Mouse (Mus musculus): ENCODE measurements around the gene Bri3bp.
"Not testable (repeated sequence)": the region's sequence is repeated elsewhere in the genome, so short reads cannot be mapped to it uniquely, and the experiment has no call there.

Gene Bri3bp

DNA sequence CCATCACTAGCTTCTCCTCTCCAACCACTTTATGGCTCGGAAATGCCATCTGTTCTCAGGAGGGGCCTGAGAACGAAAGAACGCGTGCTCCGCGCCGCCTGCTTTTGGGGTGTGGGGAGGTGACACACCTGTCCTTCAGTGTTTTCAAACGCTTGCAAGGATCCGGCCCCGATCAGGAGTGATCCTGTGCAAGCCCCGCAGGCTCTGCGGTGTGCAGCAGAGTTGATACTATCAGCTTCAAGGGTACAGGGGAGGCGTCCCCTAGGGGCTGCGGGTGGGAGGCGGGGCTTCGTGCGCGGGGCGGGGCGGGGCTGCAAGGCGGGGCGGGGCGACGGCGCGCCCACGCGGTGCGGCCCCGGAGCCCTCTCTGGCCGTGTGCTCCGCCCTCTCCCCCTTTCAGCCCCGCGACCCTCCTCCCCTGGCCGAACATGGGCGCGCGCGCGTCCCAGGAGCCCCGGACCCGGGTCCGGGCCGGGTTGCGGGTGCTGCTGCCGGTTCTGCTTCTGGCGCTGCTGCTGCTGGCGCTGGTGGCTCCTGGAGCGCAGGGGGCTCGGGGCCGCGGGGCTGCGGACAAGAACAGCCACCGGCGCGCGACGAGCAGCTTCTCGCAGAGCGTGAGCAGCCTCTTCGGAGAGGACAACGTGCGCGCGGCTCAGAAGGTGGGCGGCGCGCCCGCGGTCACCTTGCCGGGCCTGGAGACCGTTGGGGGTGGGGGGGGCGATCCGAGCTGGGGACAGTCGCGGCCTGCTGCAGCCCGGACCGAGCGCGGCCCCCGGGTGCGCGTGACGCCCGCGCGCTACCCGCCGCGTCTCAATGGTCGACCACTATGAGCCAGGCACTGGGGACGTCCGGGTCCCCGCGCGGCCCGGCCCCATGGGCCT is at the start of gene Bri3bp:
Bri3bp (plus strand) TSS at position 335 of the 881 bp plus-strand sequence.
- DNase-seq (ENCODE audit: low read depth in 1 of 2, low spot score in 2 of 2): no peak

DNA sequence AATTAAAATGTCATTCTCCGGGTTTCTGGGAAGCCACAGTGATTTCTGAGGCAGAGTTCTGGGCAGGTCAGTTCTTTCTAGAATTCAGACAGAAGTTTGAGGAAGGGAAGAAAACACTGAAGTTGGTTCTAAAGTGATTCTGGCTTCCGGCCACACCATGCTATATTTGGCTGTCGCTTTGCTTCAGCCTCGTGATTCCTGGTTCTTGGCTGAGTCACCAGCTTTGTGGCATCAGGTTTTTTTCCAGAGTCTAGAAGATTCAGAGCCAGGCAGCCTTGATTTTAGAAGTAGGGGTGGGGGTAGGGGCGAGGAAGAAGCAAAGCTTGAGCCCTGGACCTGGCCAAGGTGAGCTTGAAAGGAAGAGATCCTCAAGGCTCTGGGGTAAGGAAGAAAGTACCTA is 49.8 kb upstream of the Bri3bp start:
- DNase-seq (ENCODE audit: low read depth in 1 of 2, low spot score in 2 of 2): peak; percentile 54 to 69

DNA sequence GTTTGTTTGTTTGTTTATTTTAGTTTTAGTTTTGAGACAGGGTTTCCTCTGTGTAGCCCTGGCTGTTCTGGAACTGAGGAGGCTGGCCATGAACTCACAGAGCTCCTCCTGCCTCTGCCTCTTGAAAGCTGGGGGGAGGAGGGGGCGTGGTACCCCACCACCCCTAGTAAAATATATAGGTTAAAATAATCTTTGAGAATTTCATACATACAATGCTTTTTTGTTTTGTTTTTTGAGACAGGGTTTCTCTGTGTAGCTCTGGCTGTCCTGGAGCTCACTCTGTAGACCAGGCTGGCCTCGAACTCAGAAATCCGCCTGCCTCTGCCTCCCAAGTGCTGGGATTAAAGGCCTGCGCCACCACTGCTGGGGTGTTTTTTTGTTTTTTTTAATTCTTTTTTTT is 49.2 kb upstream of the Bri3bp start:
- not testable (repeated sequence) for DNase-seq (ENCODE audit: low read depth in 1 of 2, low spot score in 2 of 2)

DNA sequence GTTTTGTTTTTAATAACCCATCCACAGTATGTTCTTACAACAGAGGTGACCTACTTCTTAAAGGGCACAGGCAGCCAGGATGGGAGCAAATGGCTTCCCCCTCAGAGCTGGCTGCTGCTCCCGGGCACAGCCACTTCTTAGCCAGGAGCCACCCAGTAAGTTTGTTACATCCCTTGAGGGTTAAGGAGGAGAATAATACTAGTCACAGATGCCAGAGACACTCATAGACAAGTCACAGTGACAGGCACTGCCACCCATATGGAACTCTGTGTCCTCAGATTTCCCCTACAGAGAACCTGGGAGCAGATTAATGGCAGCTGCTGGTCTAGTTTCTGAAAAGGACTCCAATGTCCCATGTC is 48.8 kb upstream of the Bri3bp start:
- DNase-seq (ENCODE audit: low read depth in 1 of 2, low spot score in 2 of 2): no peak

DNA sequence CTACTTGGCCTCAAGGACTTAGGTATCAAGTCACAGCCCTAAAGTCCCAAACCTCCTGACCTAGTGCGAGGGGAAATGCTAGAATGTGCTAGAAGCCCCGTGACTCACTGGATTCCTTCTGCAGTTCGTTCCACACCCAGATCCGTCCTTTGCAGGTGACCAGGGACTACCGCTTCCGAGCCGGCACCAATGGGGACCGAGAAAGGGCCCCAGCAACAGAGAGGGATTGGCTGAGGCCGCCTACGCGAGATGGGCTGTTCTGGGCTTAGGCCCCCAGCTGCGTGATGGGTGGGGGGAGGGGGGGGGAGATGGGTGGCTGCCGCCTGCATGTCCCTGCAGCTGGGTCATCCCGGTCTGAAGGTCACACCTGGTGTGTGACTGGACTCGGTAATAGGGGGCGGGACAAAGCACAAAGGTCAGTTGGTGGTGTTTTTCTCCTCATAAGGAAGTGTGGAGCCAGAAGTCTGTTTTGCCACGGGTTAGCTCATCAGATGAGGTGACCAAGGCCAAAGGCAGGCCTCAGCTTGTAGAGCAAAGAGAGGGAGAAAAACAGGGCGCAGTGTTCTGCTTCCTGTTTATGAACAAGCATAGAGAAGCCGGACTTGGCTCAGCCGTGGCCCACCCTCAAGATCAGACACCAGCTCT is 48.3 kb upstream of the Bri3bp start:
- DNase-seq (ENCODE audit: low read depth in 1 of 2, low spot score in 2 of 2): peak; percentile 85 to 90

DNA sequence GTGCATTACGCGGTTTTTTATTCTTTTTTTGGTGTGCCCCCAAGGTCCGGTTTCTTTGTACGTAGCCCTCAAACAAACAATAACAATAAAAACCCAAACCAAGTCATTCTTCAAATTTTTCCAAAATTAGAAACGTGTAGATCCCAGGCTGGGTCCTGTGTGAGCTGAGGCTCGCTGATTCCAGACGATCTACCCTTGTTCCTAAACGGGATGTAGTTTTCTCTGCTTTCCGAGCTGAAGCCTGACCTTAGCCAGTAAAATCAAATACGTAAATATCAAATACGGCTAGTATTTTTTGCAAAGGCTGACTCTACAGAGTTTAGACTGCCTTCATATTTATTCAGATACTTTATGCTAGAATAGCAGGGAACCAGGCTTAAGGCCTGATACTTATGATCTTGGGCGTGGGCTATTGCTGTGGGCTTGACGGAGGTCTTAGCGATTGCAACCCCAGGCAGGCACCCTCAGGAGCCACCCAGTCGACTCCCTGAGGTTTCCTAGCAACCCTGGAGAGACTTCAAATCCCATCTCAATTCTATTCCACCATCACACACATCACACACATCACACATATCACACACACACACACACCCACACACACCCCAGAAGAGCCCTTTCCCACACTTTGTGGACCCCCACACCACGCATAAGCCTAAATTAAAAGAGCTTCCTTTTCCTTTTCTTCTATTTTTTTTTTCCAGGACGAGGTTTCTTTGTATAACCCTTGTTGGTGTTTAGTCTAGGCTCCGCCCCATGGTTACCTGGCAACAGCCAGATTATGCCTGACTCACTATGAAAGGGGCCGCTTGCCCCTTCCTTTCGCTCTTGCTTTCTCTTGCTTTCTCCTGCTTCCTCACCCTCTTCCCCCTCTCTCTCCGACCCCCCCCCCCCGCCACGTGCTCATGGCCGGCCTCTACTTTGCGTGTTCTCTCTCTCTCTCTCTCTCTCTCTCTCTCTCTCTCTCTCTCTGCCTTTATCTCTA is 47.5 kb upstream of the Bri3bp start:
- peak in 1 of 2 experiments; percentile 63 for DNase-seq (ENCODE audit: low read depth in 1 of 2, low spot score in 2 of 2)

- no peak for DNase-seq (ENCODE audit: low read depth in 1 of 2, low spot score in 2 of 2)
Observed at GRCm38 (mm10) chr5:125395008-125395407, 46.4 kb upstream of the Bri3bp start.

DNA sequence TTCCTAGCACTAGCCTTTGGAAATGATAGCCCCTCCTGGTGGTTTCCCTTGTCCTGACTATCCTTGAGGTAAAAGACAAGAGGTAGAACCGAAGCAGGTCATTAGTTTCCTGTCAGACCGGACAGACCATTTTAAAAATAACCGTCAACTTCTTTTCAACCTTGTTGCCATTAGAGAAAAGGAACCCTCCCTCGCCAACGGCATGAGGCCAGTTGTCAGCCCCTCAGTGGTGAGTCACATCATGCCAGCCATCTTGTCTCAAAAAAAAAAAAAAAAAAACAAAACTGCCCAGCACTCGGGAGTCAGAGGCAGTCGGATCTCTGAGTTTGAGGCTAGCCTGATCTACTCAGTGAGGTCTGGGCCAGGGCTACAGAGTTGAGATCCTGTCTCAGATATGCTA is 40.5 kb upstream of the Bri3bp start:
- no peak for DNase-seq (ENCODE audit: low read depth in 1 of 2, low spot score in 2 of 2)

DNA sequence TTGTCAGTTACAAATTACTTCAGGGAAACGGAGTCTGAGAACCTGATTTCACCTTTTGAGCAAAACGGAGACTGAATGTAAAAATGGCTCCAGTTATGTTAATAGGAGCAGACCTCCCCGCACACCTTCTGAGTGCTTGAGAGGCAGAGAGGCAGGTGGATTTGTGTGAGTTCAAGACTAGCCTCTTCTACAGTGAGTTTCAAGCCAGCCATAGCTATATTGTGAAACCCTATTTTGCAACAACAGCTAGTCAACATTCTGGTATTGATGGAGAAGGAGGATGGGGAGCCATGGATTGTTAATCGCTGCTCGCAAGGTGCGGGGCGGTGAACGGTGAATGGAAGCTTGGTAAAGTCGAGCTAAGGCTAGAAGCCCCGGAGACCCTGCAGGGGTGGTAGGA is 38.9 kb upstream of the Bri3bp start:
- DNase-seq (ENCODE audit: low read depth in 1 of 2, low spot score in 2 of 2): no peak

- no peak for DNase-seq (ENCODE audit: low read depth in 1 of 2, low spot score in 2 of 2)
Observed at GRCm38 (mm10) chr5:125402991-125403390, 38.4 kb upstream of the Bri3bp start.

DNA sequence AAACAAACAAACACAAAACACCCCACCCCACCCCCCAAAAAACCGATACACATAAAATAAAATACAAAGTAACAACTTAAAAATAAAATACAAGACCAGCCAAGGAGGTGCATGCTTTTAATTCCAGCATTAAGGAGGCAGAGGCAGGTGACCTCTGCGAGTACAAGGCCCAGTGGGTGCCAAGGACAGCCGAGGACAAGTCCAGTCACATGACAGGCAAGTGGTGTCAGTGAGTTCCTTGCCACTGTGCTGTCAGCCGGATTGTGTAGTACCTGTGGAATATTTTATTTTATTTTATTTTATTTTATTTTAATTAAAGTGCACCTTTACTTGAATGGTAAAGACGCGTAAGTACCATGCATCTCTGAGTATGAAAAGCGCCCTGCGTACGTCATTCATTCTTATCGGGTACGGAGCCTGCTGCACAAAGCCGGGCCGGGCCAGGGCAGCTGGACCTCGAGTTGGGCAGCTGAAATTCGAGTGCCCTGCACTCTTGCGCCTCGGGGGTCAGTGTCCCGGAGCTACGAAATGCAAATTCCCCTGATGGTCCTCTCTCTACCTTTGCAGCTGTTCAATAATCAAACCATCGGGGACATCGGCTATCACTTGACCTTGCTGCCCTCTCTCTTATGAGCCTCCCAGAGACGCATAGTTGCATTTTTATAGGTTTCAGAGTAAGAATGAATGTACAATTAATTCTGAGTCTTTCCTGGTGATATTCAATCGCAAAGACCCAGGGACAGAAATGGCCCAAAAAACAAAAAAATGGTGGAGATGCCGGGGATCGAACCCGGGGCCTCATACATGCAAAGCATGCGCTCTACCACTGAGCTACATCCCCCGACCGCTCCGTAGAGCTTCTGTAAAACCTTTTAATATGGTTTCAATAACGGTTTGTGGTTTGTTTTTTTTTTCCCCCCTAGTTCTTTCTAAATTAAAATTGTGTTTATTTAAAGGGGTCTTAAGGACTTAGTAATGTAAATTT is 37.6 kb upstream of the Bri3bp start:
- DNase-seq (ENCODE audit: low read depth in 1 of 2, low spot score in 2 of 2): peak; percentile 43 to 56

DNA sequence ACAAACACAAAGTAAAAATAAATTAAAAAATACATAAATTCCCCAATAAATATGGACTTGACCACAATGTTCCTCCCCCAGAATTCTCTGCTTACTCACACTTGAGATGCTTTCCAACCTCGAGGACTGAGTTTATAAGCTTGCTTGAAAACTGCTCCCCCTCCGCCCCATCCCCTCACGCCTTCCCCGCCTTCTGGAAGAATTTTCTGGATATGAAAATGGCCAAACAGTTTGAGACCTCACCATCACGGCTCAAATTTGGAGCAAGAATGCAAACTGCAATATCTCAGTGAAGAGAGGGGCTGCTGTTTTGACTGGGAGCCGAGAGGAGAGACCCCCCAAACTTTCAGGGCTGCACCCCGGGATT is 36.8 kb upstream of the Bri3bp start:
- DNase-seq (ENCODE audit: low read depth in 1 of 2, low spot score in 2 of 2): no peak

- DNase-seq (ENCODE audit: low read depth in 1 of 2, low spot score in 2 of 2): no peak
Observed at GRCm38 (mm10) chr5:125404903-125405545, 36.3 kb upstream of the Bri3bp start.

- DNase-seq (ENCODE audit: low read depth in 1 of 2, low spot score in 2 of 2): peak; percentile 70 to 83
Observed at GRCm38 (mm10) chr5:125405546-125406248, 35.7 kb upstream of the Bri3bp start.

- DNase-seq (ENCODE audit: low read depth in 1 of 2, low spot score in 2 of 2): peak in 1 of 2 experiments; percentile 38
Observed at GRCm38 (mm10) chr5:125406322-125407016, 34.9 kb upstream of the Bri3bp start.

DNA sequence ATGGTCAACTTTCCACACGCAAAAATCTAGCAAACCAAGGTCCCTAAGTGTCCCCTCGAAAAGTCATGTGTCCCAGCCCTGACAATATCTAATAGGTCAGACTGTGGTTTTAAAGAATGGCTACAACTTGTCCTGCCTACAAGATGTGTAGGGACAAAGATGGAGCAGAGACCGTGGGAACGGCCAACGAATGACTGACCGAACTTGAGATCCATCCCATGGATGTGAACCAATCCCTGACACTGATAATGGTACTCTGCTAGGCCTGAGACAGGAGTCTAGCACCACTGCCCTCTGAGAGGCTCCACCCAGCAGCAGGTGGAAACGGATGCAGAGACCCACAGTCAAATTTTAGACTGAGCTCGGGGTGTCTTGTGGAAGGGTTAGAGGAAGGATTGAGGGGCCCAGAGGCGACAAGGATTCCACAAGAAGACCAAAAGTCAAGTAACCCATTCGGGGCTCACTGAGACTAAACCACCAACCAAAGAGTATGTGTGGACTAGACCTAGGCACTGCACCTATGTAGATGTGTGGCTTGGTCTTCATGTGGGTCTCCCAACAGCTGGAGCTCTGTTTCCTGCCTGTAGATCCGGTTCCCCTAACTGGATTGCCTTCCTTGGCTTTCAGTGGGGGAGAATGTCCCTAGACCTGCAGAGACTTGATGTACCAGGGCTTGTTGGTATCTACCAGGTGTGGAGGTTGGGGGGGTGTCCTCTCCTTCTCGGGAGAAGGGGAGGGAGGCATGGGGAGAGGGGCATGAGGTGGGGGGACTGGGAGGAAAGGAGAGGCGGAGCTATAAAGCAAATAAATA is 34.1 kb upstream of the Bri3bp start:
- DNase-seq (ENCODE audit: low read depth in 1 of 2, low spot score in 2 of 2): no peak

GRCm38 (mm10) chr5:125407910-125408575 is 33.3 kb upstream of the Bri3bp start:
- no peak for DNase-seq (ENCODE audit: low read depth in 1 of 2, low spot score in 2 of 2)

All from monocyte, adult 2 months (primary cell).